Mouse (Mus musculus): ENCODE data around the gene Keap1. TPM values are rescaled to one million over a fixed set of nuclear protein-coding genes. Genes with fewer than 3 reads are reported as not detected.
"Not testable (repeated sequence)": the region's sequence is repeated elsewhere in the genome, so short reads cannot be mapped to it uniquely, and the experiment has no call there.

Gene Keap1
- polyA plus RNA-seq, 1 experiment from 2014 or later = 23.2 TPM

DNA sequence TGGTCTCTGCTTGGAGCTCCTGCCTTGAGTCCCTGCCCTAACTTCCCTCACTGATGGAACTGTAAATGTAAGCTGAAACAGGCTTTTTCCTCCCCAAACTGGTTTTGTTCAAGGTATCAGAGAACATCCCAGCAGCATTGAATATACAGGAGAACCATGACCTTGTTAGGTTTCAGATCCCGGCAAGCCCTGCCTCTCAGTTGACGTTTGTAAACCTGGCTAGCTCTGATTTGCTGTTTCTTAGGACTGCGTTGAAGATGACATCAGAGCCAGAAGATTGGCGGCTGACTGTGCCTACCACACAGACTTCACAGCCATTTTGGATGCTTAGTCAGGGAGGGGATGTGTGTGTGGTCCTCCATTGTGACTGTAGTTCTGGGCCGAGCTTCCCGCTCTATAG lies 15.3 kb downstream of the Keap1 start:
- H3K9me3 ChIP-seq (replicated peaks; ENCODE audit: control insufficient read depth, low read length) = no peaks in the 10 kb centered on the region
- no peak for DNase-seq (ENCODE audit: low spot score)
- H3K27me3 ChIP-seq (ENCODE audit: control insufficient read depth, insufficient read depth, low read length) = no peaks in the 10 kb centered on the region
- H3K36me3 ChIP-seq (replicated peaks; ENCODE audit: control insufficient read depth, insufficient read depth, low read depth, low read length) = no peaks in the 10 kb centered on the region
- ATAC-seq (replicated peaks; ENCODE audit: insufficient number of reproducible peaks, low FRiP score, low TSS enrichment, low read depth) = no peak
- no peak overlapping the region for H3K9ac ChIP-seq (replicated peaks; ENCODE audit: low read length)
- WGBS = 93% methylated on average over 6 of the region's 6 CpGs
- H3K4me3 ChIP-seq (ENCODE audit: low read depth, low read length) = no peak overlapping the region
- H3K4me2 ChIP-seq (ENCODE audit: low read depth, low read length) = no peak overlapping the region
- no peaks in the 10 kb centered on the region for H3K4me1 ChIP-seq (ENCODE audit: control insufficient read depth, insufficient read depth, low read length)
- H3K27ac ChIP-seq (replicated peaks; ENCODE audit: low read depth, low read length) = no peak overlapping the region

DNA sequence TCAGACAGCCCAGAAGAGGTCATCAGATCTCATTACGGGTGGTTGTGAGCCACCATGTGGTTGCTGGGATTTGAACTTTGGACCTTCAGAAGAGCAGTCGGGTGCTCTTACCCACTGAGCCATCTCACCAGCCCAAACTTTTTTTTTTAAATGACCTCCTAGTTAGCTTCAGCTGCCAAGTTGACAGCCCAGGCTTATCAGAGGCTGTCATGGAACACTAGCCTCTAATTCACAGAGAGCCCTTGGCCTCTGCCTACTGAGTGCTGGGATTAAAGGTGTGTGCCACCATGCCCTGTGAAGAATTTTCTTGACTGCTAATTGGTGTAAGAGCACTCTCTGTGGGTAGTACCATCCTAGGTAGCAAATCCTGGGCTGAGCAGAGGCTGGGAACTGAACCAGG lies 15.7 kb downstream of the Keap1 start:
- H3K27me3 ChIP-seq (ENCODE audit: control insufficient read depth, insufficient read depth, low read length); H3K4me1 ChIP-seq (ENCODE audit: control insufficient read depth, insufficient read depth, low read length); H3K9me3 ChIP-seq (replicated peaks; ENCODE audit: control insufficient read depth, low read length); H3K36me3 ChIP-seq (replicated peaks; ENCODE audit: control insufficient read depth, insufficient read depth, low read depth, low read length); H3K9ac ChIP-seq (replicated peaks; ENCODE audit: low read length); DNase-seq (ENCODE audit: low spot score); H3K4me2 ChIP-seq (ENCODE audit: low read depth, low read length); ATAC-seq (replicated peaks; ENCODE audit: insufficient number of reproducible peaks, low FRiP score, low TSS enrichment, low read depth); H3K4me3 ChIP-seq (ENCODE audit: low read depth, low read length); H3K27ac ChIP-seq (replicated peaks; ENCODE audit: low read depth, low read length): not testable (repeated sequence)
- 100% methylated on average over 1 of the region's 2 CpGs for WGBS

DNA sequence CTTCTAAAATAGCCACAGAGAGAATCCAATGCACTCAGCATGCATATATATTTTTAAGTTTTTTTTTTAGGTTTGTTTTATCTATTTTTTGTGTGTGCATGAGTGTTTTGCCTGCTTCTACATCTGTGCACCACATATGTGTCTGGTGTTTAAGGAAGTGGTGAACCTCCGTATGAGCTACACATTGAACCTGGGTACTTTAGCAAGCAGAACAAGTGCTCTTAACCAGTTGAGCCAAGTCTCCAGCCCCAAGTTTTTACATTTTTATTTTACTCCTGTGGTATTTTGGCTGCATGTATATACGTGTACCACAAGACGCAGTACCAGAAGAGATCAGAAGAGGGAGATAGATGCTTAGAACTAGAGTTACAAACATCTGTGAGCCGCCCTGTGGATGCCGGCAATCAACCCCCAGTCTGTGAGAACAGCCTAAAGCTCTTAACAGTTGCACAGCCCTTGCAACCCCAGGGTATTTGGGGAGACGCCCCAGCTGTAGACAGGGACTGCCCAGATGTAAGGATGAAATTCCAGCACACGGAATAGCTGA lies 17.7 kb downstream of the Keap1 start:
- ATAC-seq (replicated peaks; ENCODE audit: insufficient number of reproducible peaks, low FRiP score, low TSS enrichment, low read depth) (0 out of 2 replicates have a peak, but pooled peaks have one; percentile 34), DNase-seq (ENCODE audit: low spot score) (peak; percentile 91)
- Histone ChIP-seq H3K4me3 (ENCODE audit: low read depth, low read length) (no peak overlapping the region), H3K27me3 (ENCODE audit: control insufficient read depth, insufficient read depth, low read length) (no peaks in the 10 kb centered on the region), H3K9ac (replicated peaks; ENCODE audit: low read length) (no peak overlapping the region), H3K36me3 (replicated peaks; ENCODE audit: control insufficient read depth, insufficient read depth, low read depth, low read length) (no peaks in the 10 kb centered on the region), H3K4me1 (ENCODE audit: control insufficient read depth, insufficient read depth, low read length) (no peaks in the 10 kb centered on the region), H3K9me3 (replicated peaks; ENCODE audit: control insufficient read depth, low read length) (no peaks in the 10 kb centered on the region), H3K27ac (replicated peaks; ENCODE audit: low read depth, low read length) (no peak overlapping the region), H3K4me2 (ENCODE audit: low read depth, low read length) (no peak overlapping the region)
- 13% methylated on average over 7 of the region's 7 CpGs for WGBS

DNA sequence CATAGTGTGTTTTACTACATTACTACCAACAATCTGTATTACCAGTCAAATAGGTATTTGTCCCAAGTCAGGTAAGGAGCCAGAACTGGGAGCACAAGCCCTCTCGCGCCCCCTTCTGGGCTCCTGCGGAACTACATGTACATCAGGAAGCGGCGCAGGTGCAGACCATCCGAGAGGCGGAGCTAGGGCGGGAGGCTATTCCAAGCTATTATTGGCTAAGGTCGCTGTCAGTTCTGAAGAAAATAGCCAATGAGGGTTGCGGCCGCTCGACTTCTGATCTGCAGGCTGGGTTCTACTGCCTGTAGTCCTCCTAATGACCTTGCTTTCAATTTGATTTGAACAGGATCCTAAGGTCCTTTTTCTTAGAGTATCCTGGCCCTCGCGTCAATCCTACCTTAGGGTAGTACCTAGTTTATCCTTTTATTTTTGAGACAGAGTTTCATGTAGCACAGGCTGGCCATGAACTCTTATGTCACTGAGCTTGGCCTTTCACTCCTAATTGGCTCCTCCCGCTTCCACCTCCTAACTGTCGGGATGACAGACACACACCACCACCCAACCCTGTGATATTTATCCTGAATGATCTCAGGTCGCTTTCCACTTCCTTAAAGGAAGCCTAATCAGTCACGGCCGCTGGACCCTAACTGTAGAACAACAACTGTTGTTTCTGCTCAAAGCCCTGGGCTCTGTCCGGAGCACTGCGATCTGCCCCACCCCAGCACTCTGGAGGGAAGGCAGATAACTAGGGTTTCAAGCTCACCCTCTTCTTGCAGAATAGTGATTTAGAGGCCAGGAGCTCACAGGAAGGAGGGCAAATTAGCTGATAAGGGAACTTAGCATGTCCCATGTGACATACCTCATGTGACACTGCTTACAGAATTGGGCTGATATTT lies 18.4 kb downstream of the Keap1 start:
- Histone ChIP-seq H3K4me3 (ENCODE audit: low read depth, low read length) (no peak overlapping the region), H3K4me1 (ENCODE audit: control insufficient read depth, insufficient read depth, low read length) (no peaks in the 10 kb centered on the region), H3K36me3 (replicated peaks; ENCODE audit: control insufficient read depth, insufficient read depth, low read depth, low read length) (no peaks in the 10 kb centered on the region), H3K4me2 (ENCODE audit: low read depth, low read length) (no peak overlapping the region), H3K9me3 (replicated peaks; ENCODE audit: control insufficient read depth, low read length) (no peaks in the 10 kb centered on the region), H3K27me3 (ENCODE audit: control insufficient read depth, insufficient read depth, low read length) (no peaks in the 10 kb centered on the region), H3K27ac (replicated peaks; ENCODE audit: low read depth, low read length) (no peak overlapping the region), H3K9ac (replicated peaks; ENCODE audit: low read length) (no peak overlapping the region)
- ATAC-seq (replicated peaks; ENCODE audit: insufficient number of reproducible peaks, low FRiP score, low TSS enrichment, low read depth) (peak; percentile 77), DNase-seq (ENCODE audit: low spot score) (peak; percentile 91)
- WGBS = 13% methylated on average over 21 of the region's 21 CpGs

DNA sequence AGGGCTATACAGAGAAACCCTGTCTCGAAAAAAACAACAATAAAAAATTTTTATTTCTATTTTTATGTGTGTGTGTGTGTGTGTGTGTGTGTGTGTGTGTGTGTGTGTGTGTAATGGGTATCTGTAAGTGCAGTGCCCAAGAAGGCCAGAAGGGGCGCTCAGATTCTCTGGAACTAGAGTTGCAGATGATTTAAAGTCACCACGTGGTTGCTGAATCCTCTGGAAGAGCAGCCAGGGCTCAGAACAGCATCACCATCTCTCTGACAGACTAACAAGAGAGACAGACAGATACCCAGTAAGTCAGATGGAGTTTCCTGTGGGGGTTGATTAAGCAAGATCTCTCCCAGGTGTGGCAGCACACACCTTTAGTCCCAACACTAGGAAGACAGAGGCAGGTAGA lies 19.3 kb downstream of the Keap1 start:
- 55% methylated on average over 3 of the region's 3 CpGs for WGBS
- ATAC-seq (replicated peaks; ENCODE audit: insufficient number of reproducible peaks, low FRiP score, low TSS enrichment, low read depth) = no peak
- H3K27ac ChIP-seq (replicated peaks; ENCODE audit: low read depth, low read length) = no peak overlapping the region
- no peaks in the 10 kb centered on the region for H3K27me3 ChIP-seq (ENCODE audit: control insufficient read depth, insufficient read depth, low read length)
- H3K9ac ChIP-seq (replicated peaks; ENCODE audit: low read length) = no peak overlapping the region
- H3K9me3 ChIP-seq (replicated peaks; ENCODE audit: control insufficient read depth, low read length) = no peaks in the 10 kb centered on the region
- DNase-seq (ENCODE audit: low spot score) = no peak
- no peaks in the 10 kb centered on the region for H3K36me3 ChIP-seq (replicated peaks; ENCODE audit: control insufficient read depth, insufficient read depth, low read depth, low read length)
- no peak overlapping the region for H3K4me2 ChIP-seq (ENCODE audit: low read depth, low read length)
- H3K4me1 ChIP-seq (ENCODE audit: control insufficient read depth, insufficient read depth, low read length) = no peaks in the 10 kb centered on the region
- H3K4me3 ChIP-seq (ENCODE audit: low read depth, low read length) = no peak overlapping the region

DNA sequence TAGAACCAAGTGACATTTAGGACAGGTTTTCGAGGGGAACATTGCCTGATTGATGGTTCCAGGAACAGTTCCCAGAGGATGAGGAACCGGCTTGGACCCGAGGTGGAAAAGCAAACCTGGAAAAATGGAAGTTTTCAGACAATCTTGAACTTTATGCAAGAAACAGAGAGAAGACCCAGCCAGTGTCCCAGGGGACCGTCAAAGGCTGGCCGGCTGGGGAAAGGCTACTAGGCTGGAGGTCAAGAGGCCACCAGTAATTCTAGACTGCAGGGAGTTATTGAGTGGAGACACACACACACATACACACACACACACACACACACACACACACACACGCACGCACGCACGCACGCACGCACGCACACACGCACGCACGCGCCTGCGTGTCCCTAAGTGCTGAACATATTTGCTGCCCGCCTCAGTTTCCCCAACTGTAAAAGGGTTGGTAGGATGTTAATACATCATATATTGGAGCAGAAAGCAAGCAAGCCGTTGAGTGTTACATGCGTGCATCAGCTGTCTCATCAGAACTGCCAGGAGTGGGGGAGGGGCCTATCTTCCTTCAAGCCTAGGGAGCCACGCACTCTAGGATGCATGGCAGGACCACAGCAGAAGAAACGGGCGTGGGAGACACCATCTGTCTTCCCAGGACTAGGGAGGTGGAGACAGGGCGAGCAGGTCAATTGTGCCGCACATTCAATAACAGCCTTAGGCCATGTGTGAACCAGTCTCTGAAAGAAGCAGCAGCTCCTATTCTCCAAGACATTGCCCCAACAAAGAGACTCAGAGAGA lies 22.9 kb downstream of the Keap1 start:
- H3K36me3 ChIP-seq (replicated peaks; ENCODE audit: control insufficient read depth, insufficient read depth, low read depth, low read length) = no peaks in the 10 kb centered on the region
- DNase-seq (ENCODE audit: low spot score) = no peak

DNA sequence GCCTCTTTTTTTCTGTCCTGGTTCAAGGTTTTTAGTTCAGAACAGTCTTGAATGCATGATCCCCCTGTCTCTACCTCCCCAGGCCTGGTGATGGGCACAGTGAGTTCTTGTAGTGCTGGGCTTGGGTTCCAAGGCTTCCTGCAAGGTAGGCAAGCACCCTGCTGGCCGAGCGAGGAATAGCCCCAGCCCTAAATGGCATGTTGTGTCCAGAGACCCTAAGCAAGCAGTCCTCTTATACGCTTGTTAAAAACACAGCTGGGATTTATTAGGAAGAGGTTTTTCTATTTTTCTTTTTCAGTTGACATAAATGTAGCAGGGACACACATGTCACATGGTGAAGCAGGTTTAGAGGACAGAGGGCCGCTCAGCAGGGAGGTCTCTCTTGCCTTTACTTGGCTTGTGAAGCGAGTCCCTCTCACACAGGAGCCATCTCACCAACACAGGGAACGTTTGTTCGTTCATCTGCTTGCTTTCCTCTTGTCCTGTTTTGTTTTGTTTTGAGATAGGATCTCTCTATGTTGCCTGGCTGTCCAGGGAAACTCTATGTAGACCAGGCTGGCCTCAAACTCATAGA lies 25.5 kb downstream of the Keap1 start:
- no peaks in the 10 kb centered on the region for H3K27me3 ChIP-seq (ENCODE audit: control insufficient read depth, insufficient read depth, low read length)
- no peak overlapping the region for H3K27ac ChIP-seq (replicated peaks; ENCODE audit: low read depth, low read length)
- ATAC-seq (replicated peaks; ENCODE audit: insufficient number of reproducible peaks, low FRiP score, low TSS enrichment, low read depth) (no peak), DNase-seq (ENCODE audit: low spot score) (peak; percentile 79)
- no peak overlapping the region for H3K9ac ChIP-seq (replicated peaks; ENCODE audit: low read length)
- H3K4me3 ChIP-seq (ENCODE audit: low read depth, low read length) = no peak overlapping the region
- no peak overlapping the region for H3K4me2 ChIP-seq (ENCODE audit: low read depth, low read length)
- WGBS = 28% methylated on average over 7 of the region's 7 CpGs
- no peaks in the 10 kb centered on the region for H3K9me3 ChIP-seq (replicated peaks; ENCODE audit: control insufficient read depth, low read length)
- H3K4me1 ChIP-seq (ENCODE audit: control insufficient read depth, insufficient read depth, low read length) = no peaks in the 10 kb centered on the region
- H3K36me3 ChIP-seq (replicated peaks; ENCODE audit: control insufficient read depth, insufficient read depth, low read depth, low read length) = no peaks in the 10 kb centered on the region

More for the DNA sequence above, 22.9 kb downstream of the Keap1 start:
- no peaks in the 10 kb centered on the region for H3K4me1 ChIP-seq (ENCODE audit: control insufficient read depth, insufficient read depth, low read length)
- H3K27ac ChIP-seq (replicated peaks; ENCODE audit: low read depth, low read length) = no peak overlapping the region
- no peaks in the 10 kb centered on the region for H3K27me3 ChIP-seq (ENCODE audit: control insufficient read depth, insufficient read depth, low read length)
- H3K9me3 ChIP-seq (replicated peaks; ENCODE audit: control insufficient read depth, low read length) = no peaks in the 10 kb centered on the region
- whole genome bisulfite sequencing = 61% methylated on average over 19 of the region's 25 CpGs
- no peak overlapping the region for H3K4me2 ChIP-seq (ENCODE audit: low read depth, low read length)
- no peak overlapping the region for H3K4me3 ChIP-seq (ENCODE audit: low read depth, low read length)
- ATAC-seq (replicated peaks; ENCODE audit: insufficient number of reproducible peaks, low FRiP score, low TSS enrichment, low read depth) = no peak
- H3K9ac ChIP-seq (replicated peaks; ENCODE audit: low read length) = no peak overlapping the region
